10 mouse cellular contexts compared by ENCODE assay signal in the genomic region with DNA sequence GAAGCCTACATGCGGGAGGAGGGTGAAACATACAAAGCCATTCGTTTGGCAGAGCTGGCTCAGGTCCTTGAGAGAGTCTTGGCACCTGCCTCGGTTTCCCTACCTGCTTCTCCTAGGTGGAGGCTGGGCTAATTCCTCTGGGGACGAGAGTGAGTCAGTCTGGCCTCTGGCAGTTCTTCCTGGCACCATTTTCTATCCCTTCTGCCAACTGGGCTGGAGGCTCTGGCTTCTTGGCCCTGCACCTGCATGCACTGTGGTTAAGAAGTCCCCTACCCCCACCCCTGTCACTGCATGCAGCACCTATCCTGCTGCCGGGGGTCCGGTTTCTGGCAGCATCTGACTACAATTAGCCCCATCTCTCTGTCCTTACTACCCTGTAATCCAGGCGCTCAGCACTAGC. TPM values are rescaled to one million over a fixed set of nuclear protein-coding genes. Genes with fewer than 3 reads are reported as not detected.
DNase-seq lines count a peak whose midpoint lies in the region; ATAC-seq lines count a peak whose summit lies in the region.
"Had no signal": no experiment of that assay in that cellular context is flagged by ENCODE, and none has a peak within 500 bp of the region (broad histone marks: within the 10 kb centered on the region; RNA-seq: fewer than 3 reads in every experiment).

No protein-coding gene starts in this region.

- ATAC-seq in hindbrain, embryonic 12.5 days (ENCODE audit: low FRiP score) = no peak

- H3K4me3 ChIP-seq in hindbrain, embryonic 12.5 days = no peak overlapping the region

- 0 out of 2 replicates have a peak, but pooled peaks cover 3% of the 10 kb centered on the region for H3K27me3 ChIP-seq in hindbrain, embryonic 12.5 days

- DNase-seq in gastrocnemius, postnatal 25 days = peak; percentile 52
- DNase-seq in gastrocnemius, postnatal 4 days (ENCODE audit: low spot score in 2 of 2) = no peak
- DNase-seq in 3T3-L1 (ENCODE audit: low read depth, low spot score) = peak; percentile 53
- DNase-seq in cerebellum, adult 9-11 months = peak; percentile 69
- DNase-seq in lung, postnatal 10 days = no peak
- no peak for DNase-seq in embryo, embryonic 10 days (ENCODE audit: low spot score)
- no peak for DNase-seq in spleen, postnatal 4 days (ENCODE audit: low spot score in 2 of 2)
- DNase-seq: kidney, postnatal 14 days had no signal

- peaks cover 93% of the 10 kb centered on the region for H3K4me1 ChIP-seq in hindbrain, embryonic 12.5 days

- peak overlapping the region; percentile 80 for H3K27ac ChIP-seq in hindbrain, embryonic 12.5 days

- 76% methylated on average over 7 of the region's 7 CpGs for WGBS in hindbrain, embryonic 12.5 days

- no peaks in the 10 kb centered on the region for H3K9me3 ChIP-seq in hindbrain, embryonic 12.5 days (replicated peaks)

- peak overlapping the region; percentile 37 for H3K4me2 ChIP-seq in hindbrain, embryonic 12.5 days (replicated peaks)
- H3K4me2 ChIP-seq: liver, embryonic 11.5 days had no signal

- H3K36me3 ChIP-seq in hindbrain, embryonic 12.5 days = 0 out of 2 replicates have a peak, but pooled peaks cover 4% of the 10 kb centered on the region

- no peak overlapping the region for H3K9ac ChIP-seq in hindbrain, embryonic 12.5 days

RNA-seq across cellular contexts. Expression of a gene that starts 7.7 kb away (rescaled TPM):
- under 1 TPM; 0.29 to 0.54 TPM for total RNA-seq in gastrocnemius, postnatal 25 days (2021)
- 1 to 10 TPM; 2.2 to 2.5 TPM for total RNA-seq in gastrocnemius, postnatal 4 days (2021)
- 9.4 and 9.9 TPM in 2 replicates for polyA plus RNA-seq in hindbrain, embryonic 12.5 days (2016; fragmentation: Nextera tagmentation; extraction: Ambion mirVana)

Comparison
In these comparisons a context has a peak if more than half of its experiments do, and no peak if none do; other contexts are left out.
1. DNase-seq: peak in gastrocnemius, postnatal 25 days (single experiment), 3T3-L1 (single experiment) and cerebellum, adult 9-11 months (single experiment); none in gastrocnemius, postnatal 4 days (0 of 2), lung, postnatal 10 days (single experiment), embryo, embryonic 10 days (single experiment) and spleen, postnatal 4 days (0 of 2).